Mouse (Mus musculus): ENCODE measurements around the gene Exosc5. TPM values are rescaled to one million over a fixed set of nuclear protein-coding genes. Genes with fewer than 3 reads are reported as not detected.

The Exosc5 gene
- polyA plus RNA-seq, 1 experiment from 2014 or later: 48.1 TPM

DNA sequence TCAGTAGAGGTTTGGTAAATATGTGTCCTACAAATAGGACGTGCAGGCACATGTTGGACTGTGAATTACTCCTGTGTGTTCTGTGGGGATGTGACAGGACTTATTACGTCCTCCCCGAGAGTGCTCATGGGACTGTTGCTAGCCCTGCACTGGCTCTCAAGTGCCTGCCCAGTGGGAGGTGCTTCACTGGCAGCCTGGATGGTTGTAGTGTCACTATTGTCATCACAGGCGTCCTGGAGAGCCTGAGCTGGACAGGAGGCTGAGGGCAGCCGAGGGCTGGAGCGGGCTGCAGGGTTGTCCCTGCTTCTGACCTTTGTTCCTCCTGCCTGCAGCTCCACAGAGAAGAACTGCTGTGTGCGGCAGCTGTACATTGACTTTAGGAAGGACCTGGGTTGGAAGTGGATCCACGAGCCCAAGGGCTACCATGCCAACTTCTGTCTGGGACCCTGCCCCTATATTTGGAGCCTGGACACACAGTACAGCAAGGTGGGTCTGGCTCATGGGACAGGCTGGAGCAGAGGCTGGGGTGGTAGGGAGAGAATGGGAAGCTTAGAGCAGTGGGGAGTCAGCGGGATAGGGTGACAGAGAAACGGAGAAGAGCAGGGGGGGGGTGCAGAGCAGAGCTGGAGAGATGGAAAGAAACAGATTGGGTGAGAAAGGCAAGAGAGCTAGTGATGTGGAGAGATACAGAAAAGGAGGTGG is 45.0 kb downstream of the Exosc5 start:
- no peak overlapping the region for H3K4me2 ChIP-seq (replicated peaks; ENCODE audit: low read depth, low read length)
- no peak overlapping the region for H3K27ac ChIP-seq (ENCODE audit: low read depth, low read length)
- H3K4me3 ChIP-seq (ENCODE audit: low read depth, low read length): no peak overlapping the region
- DNase-seq (ENCODE audit: low spot score) (no peak), ATAC-seq (ENCODE audit: low FRiP score) (no peak)
- no peaks in the 10 kb centered on the region for H3K9me3 ChIP-seq (ENCODE audit: control insufficient read depth, low read length)
- no peaks in the 10 kb centered on the region for H3K36me3 ChIP-seq (ENCODE audit: control insufficient read depth, insufficient read depth, low read length)
- H3K4me1 ChIP-seq (replicated peaks; ENCODE audit: control insufficient read depth, insufficient read depth, low read length): no peaks in the 10 kb centered on the region
- H3K9ac ChIP-seq (ENCODE audit: low read depth, low read length): no peak overlapping the region
- 18% methylated on average over 10 of the region's 10 CpGs for WGBS
- no peaks in the 10 kb centered on the region for H3K27me3 ChIP-seq (ENCODE audit: control insufficient read depth, insufficient read depth, low read length)

DNA sequence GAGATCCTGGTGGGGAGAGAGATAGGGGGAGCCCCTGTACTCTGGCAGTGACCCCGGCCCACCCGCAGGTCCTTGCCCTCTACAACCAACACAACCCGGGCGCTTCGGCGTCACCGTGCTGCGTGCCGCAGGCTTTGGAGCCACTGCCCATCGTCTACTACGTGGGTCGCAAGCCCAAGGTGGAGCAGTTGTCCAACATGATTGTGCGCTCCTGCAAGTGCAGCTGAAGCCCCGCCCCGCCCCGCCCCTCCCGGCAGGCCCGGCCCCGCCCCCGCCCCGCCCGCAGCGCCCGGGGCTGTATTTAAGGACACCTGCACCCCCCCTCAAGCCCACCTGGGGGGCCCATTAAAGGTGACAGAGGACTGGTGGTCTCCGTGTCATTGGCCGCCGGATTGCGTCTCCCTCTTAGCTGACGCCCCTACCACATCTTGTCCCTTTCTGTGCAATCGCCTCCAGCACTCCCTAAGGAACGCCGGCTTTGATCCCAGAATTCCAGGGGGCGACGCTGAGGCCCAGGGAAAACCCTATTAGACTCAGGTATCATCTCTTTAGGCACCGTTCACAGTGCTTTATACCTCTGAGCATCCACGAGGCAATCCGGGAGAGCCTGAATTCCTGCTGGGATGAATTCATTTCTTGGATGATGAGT is 45.9 kb downstream of the Exosc5 start:
- Histone ChIP-seq H3K36me3 (ENCODE audit: control insufficient read depth, insufficient read depth, low read length) (no peaks in the 10 kb centered on the region), H3K4me2 (replicated peaks; ENCODE audit: low read depth, low read length) (peak overlapping the region; percentile 49), H3K27me3 (ENCODE audit: control insufficient read depth, insufficient read depth, low read length) (no peaks in the 10 kb centered on the region), H3K9me3 (ENCODE audit: control insufficient read depth, low read length) (no peaks in the 10 kb centered on the region), H3K9ac (ENCODE audit: low read depth, low read length) (no peak overlapping the region), H3K4me3 (ENCODE audit: low read depth, low read length) (peak overlapping the region; percentile 29), H3K4me1 (replicated peaks; ENCODE audit: control insufficient read depth, insufficient read depth, low read length) (no peaks in the 10 kb centered on the region), H3K27ac (ENCODE audit: low read depth, low read length) (no peak overlapping the region)
- ATAC-seq (ENCODE audit: low FRiP score) (peak; percentile 58; the same call in 1 of the 2 replicates), DNase-seq (ENCODE audit: low spot score) (no peak)
- WGBS: 4% methylated on average over 37 of the region's 37 CpGs

DNA sequence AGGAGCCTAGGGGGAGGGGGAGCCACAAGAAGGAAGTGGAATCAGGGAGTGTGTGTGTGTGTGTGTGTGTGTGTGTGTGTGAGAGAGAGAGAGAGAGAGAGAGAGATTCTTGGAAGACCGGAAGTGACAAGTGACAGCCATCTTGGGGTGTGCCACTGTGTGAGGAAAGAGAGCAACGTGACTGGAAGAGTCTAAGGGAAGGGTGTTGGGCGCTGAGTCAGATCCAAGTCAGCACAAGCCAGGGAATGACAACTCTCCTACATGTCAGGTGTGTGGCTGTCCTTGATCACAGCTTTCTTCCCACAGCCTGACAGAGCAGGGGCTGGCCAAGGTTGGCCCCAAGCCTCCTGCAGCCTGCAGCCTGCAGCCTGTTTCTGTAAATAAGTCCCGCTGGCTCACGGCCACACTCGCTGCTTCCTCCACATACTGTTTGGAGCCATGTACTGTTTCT is 46.9 kb downstream of the Exosc5 start:
- Histone ChIP-seq H3K27ac (ENCODE audit: low read depth, low read length) (no peak overlapping the region), H3K27me3 (ENCODE audit: control insufficient read depth, insufficient read depth, low read length) (no peaks in the 10 kb centered on the region), H3K4me1 (replicated peaks; ENCODE audit: control insufficient read depth, insufficient read depth, low read length) (0 out of 2 replicates have a peak, but pooled peaks cover 2% of the 10 kb centered on the region), H3K9me3 (ENCODE audit: control insufficient read depth, low read length) (no peaks in the 10 kb centered on the region), H3K4me2 (replicated peaks; ENCODE audit: low read depth, low read length) (no peak overlapping the region), H3K36me3 (ENCODE audit: control insufficient read depth, insufficient read depth, low read length) (no peaks in the 10 kb centered on the region), H3K4me3 (ENCODE audit: low read depth, low read length) (no peak overlapping the region), H3K9ac (ENCODE audit: low read depth, low read length) (no peak overlapping the region)
- DNase-seq (ENCODE audit: low spot score) (no peak), ATAC-seq (ENCODE audit: low FRiP score) (no peak)
- WGBS: 61% methylated on average over 6 of the region's 6 CpGs

DNA sequence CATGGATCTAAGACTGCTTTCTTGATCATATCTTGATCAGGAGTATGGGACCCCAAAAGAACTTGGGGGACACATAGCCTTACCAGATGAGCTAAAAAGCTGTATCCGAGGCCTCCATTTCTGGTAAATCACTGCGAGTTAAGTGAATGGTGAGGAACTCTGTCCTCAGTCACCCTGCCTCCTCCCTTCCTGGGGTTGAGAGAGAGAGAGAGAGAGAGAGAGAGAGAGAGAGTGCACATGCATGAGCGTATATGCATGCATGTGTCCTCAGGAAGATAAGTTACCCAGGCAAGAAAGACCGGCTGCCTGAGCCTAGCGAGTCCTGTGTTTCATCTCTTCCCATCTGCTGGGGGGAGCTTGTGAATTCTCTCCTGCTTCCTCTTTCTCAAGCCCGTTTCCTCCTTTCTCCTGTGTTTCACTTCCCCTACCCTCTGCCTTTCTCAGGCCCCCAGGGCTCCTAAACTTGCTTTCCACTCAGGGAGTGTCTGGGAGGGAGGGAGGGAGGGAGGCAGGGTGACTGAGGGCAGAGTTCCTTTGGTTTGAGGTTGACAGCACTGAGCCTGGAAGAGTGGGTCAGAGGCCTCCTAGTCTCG is 47.7 kb downstream of the Exosc5 start:
- Histone ChIP-seq H3K27ac (ENCODE audit: low read depth, low read length) (no peak overlapping the region), H3K9me3 (ENCODE audit: control insufficient read depth, low read length) (no peaks in the 10 kb centered on the region), H3K36me3 (ENCODE audit: control insufficient read depth, insufficient read depth, low read length) (no peaks in the 10 kb centered on the region), H3K27me3 (ENCODE audit: control insufficient read depth, insufficient read depth, low read length) (no peaks in the 10 kb centered on the region), H3K4me1 (replicated peaks; ENCODE audit: control insufficient read depth, insufficient read depth, low read length) (0 out of 2 replicates have a peak, but pooled peaks cover 2% of the 10 kb centered on the region), H3K4me2 (replicated peaks; ENCODE audit: low read depth, low read length) (no peak overlapping the region), H3K9ac (ENCODE audit: low read depth, low read length) (no peak overlapping the region), H3K4me3 (ENCODE audit: low read depth, low read length) (no peak overlapping the region)
- ATAC-seq (ENCODE audit: low FRiP score) (no peak), DNase-seq (ENCODE audit: low spot score) (no peak)
- WGBS: 59% methylated on average over 7 of the region's 7 CpGs

DNA sequence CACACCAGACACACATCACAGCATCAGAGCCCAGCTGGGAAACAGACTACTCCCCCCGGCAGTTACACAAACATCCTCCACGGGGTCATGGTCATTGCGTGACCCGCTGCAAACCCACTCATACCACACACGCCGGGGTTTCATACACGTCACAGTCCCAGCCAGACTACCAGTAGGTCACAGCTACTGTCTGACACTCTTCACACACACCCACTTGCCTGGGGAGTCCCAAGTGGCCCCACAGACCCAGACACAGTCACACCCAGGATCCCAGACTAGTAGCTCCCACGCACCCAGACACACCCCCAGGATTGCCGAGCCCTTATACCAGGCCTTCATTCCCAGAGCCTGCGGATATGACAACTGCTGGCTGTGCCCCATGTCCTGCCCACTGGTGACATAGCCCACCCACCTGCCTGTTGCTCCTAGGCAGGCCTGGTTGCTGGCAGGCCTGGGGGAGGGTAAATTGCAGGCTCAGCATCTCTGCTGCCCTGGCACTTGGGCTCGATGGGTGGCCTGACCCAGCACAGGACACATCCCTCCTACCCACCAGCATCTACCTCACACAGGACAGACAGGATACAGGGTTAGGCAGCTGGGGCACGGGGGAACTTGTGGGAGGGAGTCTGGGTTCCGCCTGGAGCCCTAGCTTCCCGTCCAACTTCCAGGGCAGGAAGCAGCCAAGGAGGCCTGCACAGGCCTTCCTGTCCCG is 48.8 kb downstream of the Exosc5 start:
- no peak overlapping the region for H3K9ac ChIP-seq (ENCODE audit: low read depth, low read length)
- WGBS: 57% methylated on average over 15 of the region's 15 CpGs
- DNase-seq (ENCODE audit: low spot score): no peak
- ATAC-seq (ENCODE audit: low FRiP score): no peak
- H3K27me3 ChIP-seq (ENCODE audit: control insufficient read depth, insufficient read depth, low read length): no peaks in the 10 kb centered on the region
- 0 out of 2 replicates have a peak overlapping the region, but pooled peaks have one; percentile 24 for H3K27ac ChIP-seq (ENCODE audit: low read depth, low read length)
- no peaks in the 10 kb centered on the region for H3K36me3 ChIP-seq (ENCODE audit: control insufficient read depth, insufficient read depth, low read length)
- H3K4me3 ChIP-seq (ENCODE audit: low read depth, low read length): no peak overlapping the region
- no peaks in the 10 kb centered on the region for H3K9me3 ChIP-seq (ENCODE audit: control insufficient read depth, low read length)
- H3K4me1 ChIP-seq (replicated peaks; ENCODE audit: control insufficient read depth, insufficient read depth, low read length): 0 out of 2 replicates have a peak, but pooled peaks cover 2% of the 10 kb centered on the region
- no peak overlapping the region for H3K4me2 ChIP-seq (replicated peaks; ENCODE audit: low read depth, low read length)

DNA sequence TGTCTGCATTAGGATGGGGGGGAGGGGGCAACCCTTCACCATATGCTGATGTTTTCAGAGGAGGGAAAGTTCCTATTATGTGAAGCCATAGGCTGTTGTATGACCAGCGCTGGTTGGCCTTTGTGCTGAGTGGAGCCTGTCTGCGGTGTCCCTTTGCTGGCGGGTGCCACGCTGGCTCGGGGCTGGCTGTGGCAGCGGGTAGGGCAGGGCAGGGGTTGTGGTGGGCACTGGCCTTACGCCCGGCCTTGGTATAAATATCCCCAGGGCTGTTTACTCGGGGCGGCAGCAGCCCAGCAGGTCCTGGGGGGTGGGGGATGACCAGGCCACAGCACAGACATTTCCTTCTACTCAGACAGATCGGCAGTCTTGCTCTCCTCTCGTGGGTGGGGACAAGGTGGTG is 51.0 kb downstream of the Exosc5 start:
- Histone ChIP-seq H3K4me2 (replicated peaks; ENCODE audit: low read depth, low read length) (no peak overlapping the region), H3K9me3 (ENCODE audit: control insufficient read depth, low read length) (no peaks in the 10 kb centered on the region), H3K9ac (ENCODE audit: low read depth, low read length) (peak overlapping the region; percentile 40; the same call in 1 of the 2 replicates), H3K36me3 (ENCODE audit: control insufficient read depth, insufficient read depth, low read length) (peaks cover 6% of the 10 kb centered on the region), H3K4me1 (replicated peaks; ENCODE audit: control insufficient read depth, insufficient read depth, low read length) (0 out of 2 replicates have a peak, but pooled peaks cover 2% of the 10 kb centered on the region), H3K4me3 (ENCODE audit: low read depth, low read length) (no peak overlapping the region), H3K27me3 (ENCODE audit: control insufficient read depth, insufficient read depth, low read length) (no peaks in the 10 kb centered on the region), H3K27ac (ENCODE audit: low read depth, low read length) (no peak overlapping the region)
- 18% methylated on average over 12 of the region's 12 CpGs for WGBS
- ATAC-seq (ENCODE audit: low FRiP score) (peak; percentile 4; the same call in 1 of the 2 replicates), DNase-seq (ENCODE audit: low spot score) (no peak)

DNA sequence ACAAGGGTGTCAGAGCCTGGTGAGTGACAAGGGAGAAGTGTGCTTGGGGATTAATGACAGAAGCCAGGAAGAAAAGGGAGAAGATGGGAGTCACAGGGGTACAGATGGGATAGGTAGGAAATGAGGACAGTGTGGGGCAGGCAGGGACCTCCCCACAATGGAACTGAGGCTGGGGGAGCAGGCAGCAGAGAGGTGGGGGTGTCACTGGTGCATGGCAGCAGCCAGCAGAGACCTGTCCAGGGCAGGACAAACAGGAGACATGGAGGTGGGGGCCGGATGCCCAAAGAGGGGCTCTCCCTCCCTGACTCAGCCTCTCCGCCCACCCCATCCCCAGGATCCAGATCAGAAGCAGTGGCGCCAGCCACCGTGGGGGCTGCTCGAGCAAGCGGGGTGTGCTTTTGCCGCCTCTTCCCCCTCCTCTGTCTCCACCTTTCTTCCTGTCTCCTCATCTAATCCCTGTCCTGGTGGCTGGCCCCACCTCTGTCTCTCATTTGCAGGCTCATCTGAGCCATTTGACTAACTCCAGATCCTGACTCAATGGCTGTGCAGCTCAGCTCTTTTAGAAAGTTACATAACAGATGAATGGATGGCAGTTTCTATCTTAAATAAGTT is 51.7 kb downstream of the Exosc5 start:
- Histone ChIP-seq H3K9me3 (ENCODE audit: control insufficient read depth, low read length) (no peaks in the 10 kb centered on the region), H3K27ac (ENCODE audit: low read depth, low read length) (no peak overlapping the region; the same call in 1 of the 2 replicates), H3K9ac (ENCODE audit: low read depth, low read length) (peak overlapping the region; percentile 40; the same call in 1 of the 2 replicates), H3K36me3 (ENCODE audit: control insufficient read depth, insufficient read depth, low read length) (peaks cover 13% of the 10 kb centered on the region), H3K27me3 (ENCODE audit: control insufficient read depth, insufficient read depth, low read length) (no peaks in the 10 kb centered on the region), H3K4me3 (ENCODE audit: low read depth, low read length) (no peak overlapping the region), H3K4me2 (replicated peaks; ENCODE audit: low read depth, low read length) (no peak overlapping the region), H3K4me1 (replicated peaks; ENCODE audit: control insufficient read depth, insufficient read depth, low read length) (0 out of 2 replicates have a peak, but pooled peaks cover 2% of the 10 kb centered on the region)
- ATAC-seq (ENCODE audit: low FRiP score) (peak; percentile 44; the same call in 1 of the 2 replicates), DNase-seq (ENCODE audit: low spot score) (no peak)
- 29% methylated on average over 1 of the region's 7 CpGs for WGBS

DNA sequence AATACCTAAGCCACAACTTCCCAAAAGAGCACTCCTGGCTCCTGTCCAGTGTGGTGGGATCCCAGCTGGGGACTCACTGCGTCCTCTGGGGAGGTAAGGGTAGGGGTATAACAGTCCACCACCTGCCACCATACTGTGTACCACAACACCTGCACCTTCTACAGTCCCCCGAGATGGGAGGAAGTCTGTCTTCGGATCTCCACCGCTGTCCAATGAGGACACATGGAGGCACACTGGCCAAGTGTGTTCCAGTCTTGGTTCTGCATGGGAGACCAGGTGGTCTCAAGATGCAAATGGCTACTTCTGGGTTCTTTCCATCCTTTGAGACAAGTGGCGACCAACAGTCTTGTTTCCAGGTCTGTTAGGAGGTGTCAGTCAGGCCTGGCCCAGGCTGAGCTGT is 52.2 kb downstream of the Exosc5 start:
- Histone ChIP-seq H3K27ac (ENCODE audit: low read depth, low read length) (no peak overlapping the region), H3K4me1 (replicated peaks; ENCODE audit: control insufficient read depth, insufficient read depth, low read length) (0 out of 2 replicates have a peak, but pooled peaks cover 2% of the 10 kb centered on the region), H3K9ac (ENCODE audit: low read depth, low read length) (no peak overlapping the region), H3K4me2 (replicated peaks; ENCODE audit: low read depth, low read length) (no peak overlapping the region), H3K4me3 (ENCODE audit: low read depth, low read length) (no peak overlapping the region), H3K9me3 (ENCODE audit: control insufficient read depth, low read length) (no peaks in the 10 kb centered on the region), H3K36me3 (ENCODE audit: control insufficient read depth, insufficient read depth, low read length) (peaks cover 15% of the 10 kb centered on the region), H3K27me3 (ENCODE audit: control insufficient read depth, insufficient read depth, low read length) (no peaks in the 10 kb centered on the region)
- ATAC-seq (ENCODE audit: low FRiP score) (peak; percentile 26; the same call in 1 of the 2 replicates), DNase-seq (ENCODE audit: low spot score) (no peak)
- WGBS: 65% methylated on average over 5 of the region's 5 CpGs
